Mouse (Mus musculus) lung, postnatal 0 days (tissue): ENCODE measurements at regions not wholly inside any gene's neighbourhood (a gene's known extent, or its start where the extent isn't known, plus 50 kb on each side); places are given as distances from the start of the nearest gene placed in this dataset.

ENCODE experiments used
- CTCF ChIP-seq: IDR thresholded peaks from 2 replicates; pipeline ENCODE4 v1.5.1; 2016; ENCODE audit warnings: antibody characterized with exemption, mild to moderate bottlenecking
- EP300 ChIP-seq: IDR thresholded peaks from 2 replicates; pipeline ENCODE4 v1.6.1; 2016; ENCODE audit warnings: antibody characterized with exemption, mild to moderate bottlenecking, control low read depth

- TF ChIP-seq CTCF = no peak
- TF ChIP-seq EP300 = no peak
These were observed 1080.2 kb downstream of the Synb start for GRCm38 (mm10) chr14:68213879-68214278.
